Mouse (Mus musculus) liver, adult 2 months (tissue): ENCODE measurements around the gene Gsdma. TPM values are rescaled to one million over a fixed set of nuclear protein-coding genes. Genes with fewer than 3 reads are reported as not detected.

Experiments
- DNase-seq: peaks from one replicate; pipeline ENCODE4 v3.0.0-alpha.2; 2011; ENCODE audit warnings: low read depth, low spot score; ENCODE audit errors: extremely low read depth
- H3K27ac ChIP-seq: fragments of 200-500 bp; replicated peaks from 2 replicates; pipeline ENCODE4 v1.5.1; 2012; ENCODE audit warnings: low read depth, mild to moderate bottlenecking, control low read depth, inconsistent platforms, low read length; ENCODE audit not compliant: insufficient read depth
- H3K27me3 ChIP-seq: fragments of 200-500 bp; 2 replicates; pipeline ENCODE4 v1.6.1; 2012; ENCODE audit warnings: mild to moderate bottlenecking, moderate library complexity, low read length, inconsistent platforms; ENCODE audit not compliant: control insufficient read depth, insufficient read depth
- H3K36me3 ChIP-seq: fragments of 200-500 bp; 2 replicates; pipeline ENCODE4 v1.6.1; 2012; ENCODE audit warnings: low read length, inconsistent platforms; ENCODE audit not compliant: control insufficient read depth, insufficient read depth
- H3K4me1 ChIP-seq: fragments of 200-500 bp; 2 replicates; pipeline ENCODE4 v1.6.1; 2011; ENCODE audit warnings: low read length; ENCODE audit not compliant: control insufficient read depth, insufficient read depth
- H3K4me3 ChIP-seq: fragments of 200-500 bp; 2 replicates; pipeline ENCODE4 v1.5.1; 2011; ENCODE audit warnings: low read depth, mild to moderate bottlenecking, control low read depth, low read length, moderate library complexity; ENCODE audit not compliant: insufficient read depth
- H3K79me2 ChIP-seq: fragments of 200-500 bp; 2 replicates; pipeline ENCODE4 v1.6.1; 2012; ENCODE audit warnings: inconsistent platforms, mild to moderate bottlenecking, low read length, moderate library complexity; ENCODE audit not compliant: control insufficient read depth, insufficient read depth
- H3K9ac ChIP-seq: fragments of 200-500 bp; 2 replicates; pipeline ENCODE4 v1.6.1; 2012; ENCODE audit warnings: low read depth, mild to moderate bottlenecking, control low read depth, inconsistent platforms, low read length
- CTCF ChIP-seq: fragments of 200-500 bp; IDR thresholded peaks from 2 replicates; pipeline ENCODE4 v1.5.1; 2011; ENCODE audit warnings: low read depth, low read length, control low read depth
- POLR2A ChIP-seq: fragments of 200-500 bp; IDR thresholded peaks from 2 replicates; pipeline ENCODE4 v1.6.1; 2011; ENCODE audit warnings: low read length, control low read depth; ENCODE audit not compliant: insufficient read depth; ENCODE audit errors: extremely low read depth
- WGBS: fragments of 180-500 bp; shearing (Covaris S2); methylation state at CpG from one replicate; pipeline ENCODE4 v1.1.7; 2018; 5-methylcytosine and 5-hydroxymethylcytosine counted together
- polyA plus RNA-seq: library from polyadenylated mRNA; depleted of rRNA; stranded (reverse); fragments of >200 nt; gene quantifications from 2 replicates; pipeline ENCODE4 v1.2.3, GENCODE M21; 2012
- total RNA-seq: library from RNA; depleted of rRNA; stranded (reverse); fragments of >200 nt; gene quantifications from 2 replicates; pipeline ENCODE4 v1.2.3, GENCODE M21; 2014

The Gsdma gene
- total and polyA plus RNA-seq, 2 experiments = not detected

DNA sequence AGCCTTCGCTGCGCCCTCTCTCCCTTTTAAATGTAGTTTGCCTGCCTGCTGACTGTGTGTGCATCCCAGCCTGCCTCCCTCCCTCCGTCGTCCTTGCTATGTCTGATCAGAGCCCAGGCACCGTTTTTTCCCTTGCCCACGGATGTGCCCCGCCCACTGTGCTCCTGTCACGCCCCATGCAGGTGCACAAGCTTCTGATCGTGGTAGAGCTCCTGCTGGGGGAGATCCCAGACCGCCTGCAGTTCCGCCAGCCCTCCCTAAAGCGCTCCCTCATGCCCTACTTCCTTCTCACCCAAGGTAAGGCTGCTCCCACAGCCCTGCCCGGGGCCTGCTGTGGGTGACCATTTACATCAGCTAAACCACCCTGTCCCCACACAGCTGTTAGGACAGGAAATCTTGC is 29.1 kb downstream of the Gsdma start:
- no peak overlapping the region for H3K27ac ChIP-seq
- no peak overlapping the region for H3K9ac ChIP-seq
- no peaks in the 10 kb centered on the region for H3K4me1 ChIP-seq
- H3K4me3 ChIP-seq = no peak overlapping the region
- no peak for DNase-seq
- WGBS = 81% methylated on average over 13 of the region's 13 CpGs
- no peaks in the 10 kb centered on the region for H3K27me3 ChIP-seq
- no peaks in the 10 kb centered on the region for H3K79me2 ChIP-seq
- TF ChIP-seq CTCF (no peak), POLR2A (no peak)
- peaks cover 37% of the 10 kb centered on the region for H3K36me3 ChIP-seq

DNA sequence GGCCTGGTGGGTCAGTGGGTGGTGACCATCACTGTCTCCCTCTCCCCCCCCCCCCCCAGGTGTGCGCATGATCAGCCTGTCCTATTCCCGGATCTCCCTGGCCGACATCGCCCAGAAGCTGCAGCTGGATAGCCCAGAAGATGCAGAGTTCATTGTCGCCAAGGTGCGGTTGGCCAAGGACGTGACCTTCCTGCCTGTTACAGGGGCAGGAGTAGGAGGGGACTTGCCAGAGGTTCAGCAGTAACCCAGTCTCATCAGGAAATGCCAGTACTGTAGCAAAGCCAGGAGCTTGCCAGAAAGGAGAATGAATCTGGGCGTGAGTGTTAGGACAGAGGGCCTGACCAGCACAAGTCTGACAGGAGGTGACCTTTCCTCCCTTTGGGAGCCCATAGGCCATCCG is 29.6 kb downstream of the Gsdma start:
- H3K9ac ChIP-seq = no peak overlapping the region
- no peak for DNase-seq
- 90% methylated on average over 9 of the region's 9 CpGs for whole genome bisulfite sequencing
- H3K4me1 ChIP-seq = no peaks in the 10 kb centered on the region
- H3K4me3 ChIP-seq = no peak overlapping the region
- peaks cover 37% of the 10 kb centered on the region for H3K36me3 ChIP-seq
- no peaks in the 10 kb centered on the region for H3K27me3 ChIP-seq
- TF ChIP-seq POLR2A (no peak), CTCF (no peak)
- H3K79me2 ChIP-seq = no peaks in the 10 kb centered on the region
- H3K27ac ChIP-seq = no peak overlapping the region

DNA sequence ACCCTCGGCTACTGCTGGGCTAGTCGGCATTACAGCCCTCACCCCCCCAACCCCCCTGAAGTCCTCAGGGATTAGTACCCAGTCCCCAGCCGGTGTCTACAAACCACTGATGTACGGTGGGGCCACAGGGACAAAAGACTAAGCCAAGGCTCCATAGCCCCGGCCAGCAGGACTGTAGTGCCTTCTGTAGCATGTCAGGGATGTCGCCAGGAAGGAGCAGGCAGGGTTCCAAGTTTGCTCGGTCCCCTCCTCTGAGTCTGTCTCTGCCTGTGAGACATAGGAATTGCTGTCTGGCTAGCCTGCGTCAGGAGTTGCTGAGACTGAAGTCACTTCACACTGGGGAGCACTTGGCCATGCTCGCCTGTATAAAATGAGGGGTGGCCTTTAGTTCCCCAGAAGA is 30.1 kb downstream of the Gsdma start:
- Histone ChIP-seq H3K4me3 (no peak overlapping the region), H3K36me3 (peaks cover 35% of the 10 kb centered on the region), H3K27me3 (no peaks in the 10 kb centered on the region), H3K79me2 (no peaks in the 10 kb centered on the region), H3K27ac (no peak overlapping the region), H3K4me1 (no peaks in the 10 kb centered on the region), H3K9ac (no peak overlapping the region)
- DNase-seq = no peak
- TF ChIP-seq POLR2A = no peak
- TF ChIP-seq CTCF = no peak
- WGBS = 85% methylated on average over 9 of the region's 9 CpGs

DNA sequence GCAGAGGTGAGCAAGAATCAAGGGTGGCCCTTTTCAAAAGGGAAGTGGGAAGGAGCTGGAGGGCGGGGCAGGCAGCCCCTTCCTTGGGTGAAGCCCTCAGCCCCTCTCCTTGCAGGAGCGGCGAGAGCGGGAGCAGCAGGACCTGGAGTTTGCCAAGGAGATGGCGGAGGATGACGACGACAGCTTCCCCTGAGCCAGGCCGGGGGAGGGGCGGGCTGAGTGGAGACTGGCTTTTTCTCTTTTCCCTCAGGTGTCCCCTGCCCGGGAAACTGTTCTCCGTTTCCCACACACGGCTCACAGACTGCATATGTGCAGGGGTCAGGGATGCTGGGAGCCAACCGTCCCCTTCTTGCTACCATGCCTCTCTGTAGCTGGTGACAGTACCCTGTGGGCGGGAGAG is 31.3 kb downstream of the Gsdma start:
- 84% methylated on average over 14 of the region's 14 CpGs for WGBS
- no peak overlapping the region for H3K4me3 ChIP-seq
- H3K27me3 ChIP-seq = no peaks in the 10 kb centered on the region
- no peak overlapping the region for H3K9ac ChIP-seq
- H3K36me3 ChIP-seq = peaks cover 28% of the 10 kb centered on the region
- TF ChIP-seq CTCF = no peak
- TF ChIP-seq POLR2A = no peak
- H3K27ac ChIP-seq = no peak overlapping the region
- H3K4me1 ChIP-seq = no peaks in the 10 kb centered on the region
- H3K79me2 ChIP-seq = no peaks in the 10 kb centered on the region
- no peak for DNase-seq

DNA sequence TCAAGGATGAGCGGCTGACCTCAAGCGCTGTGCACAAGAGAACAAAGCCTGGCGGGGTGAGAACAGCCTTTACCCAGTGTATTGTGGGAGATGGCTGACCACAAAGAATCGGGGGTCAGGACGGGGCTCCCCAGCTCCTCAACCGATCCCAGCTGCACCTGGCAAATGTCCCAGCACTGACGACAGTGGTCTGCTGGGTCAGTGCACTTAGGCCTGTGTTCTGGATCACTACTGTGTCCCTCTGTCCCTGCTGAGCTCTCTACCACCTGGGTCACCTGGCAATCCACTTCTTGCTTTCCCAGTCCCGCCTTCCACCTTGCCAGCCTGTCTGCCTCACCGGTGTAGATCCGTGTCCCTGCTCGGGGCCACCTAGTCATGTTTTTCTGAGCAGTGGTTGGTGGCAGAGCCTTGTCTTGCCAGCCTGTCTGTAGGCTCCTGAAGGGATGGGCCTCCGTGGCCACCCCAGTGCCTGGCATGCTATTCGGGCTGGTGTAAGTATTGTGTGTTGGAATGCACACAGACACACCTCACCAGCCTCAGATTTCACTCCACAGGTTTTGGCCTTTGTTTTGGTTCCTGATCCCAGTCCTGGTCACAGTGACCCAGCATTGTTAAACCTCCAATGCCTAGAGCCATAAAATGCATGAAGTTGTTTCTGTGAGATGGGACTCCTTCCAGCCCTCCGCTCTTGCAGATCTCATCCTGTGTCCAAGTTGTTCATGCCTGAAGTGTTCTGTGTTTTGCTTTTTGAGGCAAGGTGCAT is 32.5 kb downstream of the Gsdma start:
- no peak for DNase-seq
- H3K27me3 ChIP-seq = no peaks in the 10 kb centered on the region
- H3K27ac ChIP-seq = no peak overlapping the region
- peaks cover 16% of the 10 kb centered on the region for H3K36me3 ChIP-seq
- no peak overlapping the region for H3K9ac ChIP-seq
- no peak overlapping the region for H3K4me3 ChIP-seq
- H3K79me2 ChIP-seq = no peaks in the 10 kb centered on the region
- 79% methylated on average over 14 of the region's 14 CpGs for WGBS
- no peaks in the 10 kb centered on the region for H3K4me1 ChIP-seq
- TF ChIP-seq CTCF (no peak), POLR2A (no peak)

DNA sequence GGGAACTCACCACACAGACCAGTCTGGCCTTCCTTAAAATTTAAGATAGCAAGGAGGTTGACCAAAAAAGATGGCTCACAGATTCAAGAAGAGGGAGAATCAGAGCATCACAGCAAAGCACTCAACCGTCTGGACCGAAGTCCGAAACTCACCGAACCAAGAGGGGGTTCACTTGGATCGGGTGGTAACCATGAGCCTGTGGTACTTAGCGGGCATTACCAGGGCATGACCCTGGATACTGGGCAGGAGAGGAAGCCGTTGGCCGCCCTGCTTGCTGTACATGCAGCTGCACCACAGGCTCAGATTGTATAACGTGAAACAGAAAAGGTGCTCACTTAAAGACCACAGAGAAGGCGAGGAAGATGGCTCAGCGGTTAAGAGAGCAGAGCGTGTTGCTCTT is 33.1 kb downstream of the Gsdma start:
- Histone ChIP-seq H3K9ac (no peak overlapping the region), H3K79me2 (no peaks in the 10 kb centered on the region), H3K4me3 (no peak overlapping the region), H3K36me3 (peaks cover 14% of the 10 kb centered on the region), H3K4me1 (no peaks in the 10 kb centered on the region), H3K27ac (no peak overlapping the region), H3K27me3 (no peaks in the 10 kb centered on the region)
- DNase-seq = no peak
- no peak for TF ChIP-seq CTCF
- no peak for TF ChIP-seq POLR2A
- WGBS = 87% methylated on average over 12 of the region's 12 CpGs
